In genomic region chr9:56725814-56726213, GRCm38 (mm10) we compare ENCODE assay signal across 8 mouse cellular contexts.
DNase-seq lines count a peak whose midpoint lies in the region; ATAC-seq and TF ChIP-seq lines count a peak whose summit lies in the region.

No protein-coding gene starts in this region.

- no peak for TF ChIP-seq POLR2A in liver, adult 2 months (IDR thresholded peaks at IDR 0.05; ENCODE audit: extremely low read depth, insufficient read depth, low read length)

- no peaks in the 10 kb centered on the region for H3K9me3 ChIP-seq in liver, embryonic 12.5 days (replicated peaks)

- no peaks in the 10 kb centered on the region for H3K79me2 ChIP-seq in liver, adult 2 months (ENCODE audit: control insufficient read depth, insufficient read depth, low read length)

- TF ChIP-seq CTCF in liver, adult 2 months (IDR thresholded peaks at IDR 0.05; ENCODE audit: low read depth, low read length) = peak; percentile 71
- TF ChIP-seq CTCF in Patski (IDR thresholded peaks at IDR 0.05) = no peak
- TF ChIP-seq CTCF in gastrocnemius, adult 2 months (IDR thresholded peaks at IDR 0.05) = peak; percentile 89

- no peak for ATAC-seq in liver, embryonic 12.5 days
- no peak for ATAC-seq in Patski
- no peak for ATAC-seq in megakaryocyte, adult 5-6 weeks (ENCODE audit: poor library complexity, severe bottlenecking)

- in situ Hi-C loops in Patski (cut with MboI; ENCODE audit: low pct_unique_long_range_greater_than_20kb) = no loop called here

- POLR2A ChIA-PET in Patski (lab: Charles Lee) = no interaction called here

- H3K4me2 ChIP-seq in liver, embryonic 12.5 days = no peak overlapping the region

- H3K27ac ChIP-seq in liver, adult 2 months (replicated peaks; ENCODE audit: insufficient read depth, low read depth, low read length) = no peak overlapping the region
- H3K27ac ChIP-seq in liver, embryonic 12.5 days = no peak overlapping the region
- H3K27ac ChIP-seq in gastrocnemius, adult 2 months = no peak overlapping the region

- H3K9ac ChIP-seq in liver, adult 2 months (ENCODE audit: low read depth, low read length) = no peak overlapping the region
- no peak overlapping the region for H3K9ac ChIP-seq in liver, embryonic 12.5 days

- intact Hi-C loops in gastrocnemius, adult 2 months (cut with DNase I) = loop anchor here (2.0 to 10.0 kb wide), 4 partner anchors 49 to 99 kb away; no protein-coding TSS in a partner anchor

- peak; percentile 15 for DNase-seq in liver, adult 2 months (ENCODE audit: extremely low read depth, low read depth, low spot score)
- peak; percentile 6 for DNase-seq in Patski (ENCODE audit: low read depth, low spot score)
- DNase-seq in cerebellum, adult 11 months = peak; percentile 70
- DNase-seq in gastrocnemius, adult 2 months = peak; percentile 77
- peak; percentile 65 to 91 for DNase-seq in layer of hippocampus, postnatal 25 days (ENCODE audit: extremely low spot score in 1 of 2, low spot score in 1 of 2)
- DNase-seq in right cerebral cortex, adult 18-20 months = peak; percentile 72

- 20% methylated on average over 2 of the region's 2 CpGs for WGBS in liver, adult 2 months
- 10% methylated on average over 2 of the region's 2 CpGs for WGBS in liver, embryonic 12.5 days (ENCODE audit: insufficient replicate concordance)

- H3K4me3 ChIP-seq in liver, adult 2 months (ENCODE audit: insufficient read depth, low read depth, low read length) = no peak overlapping the region
- H3K4me3 ChIP-seq in liver, embryonic 12.5 days = no peak overlapping the region
- no peak overlapping the region for H3K4me3 ChIP-seq in gastrocnemius, adult 2 months

- no peaks in the 10 kb centered on the region for H3K27me3 ChIP-seq in liver, adult 2 months (ENCODE audit: control insufficient read depth, insufficient read depth, low read length)
- peaks cover 8% of the 10 kb centered on the region; the same call in 1 of the 2 replicates for H3K27me3 ChIP-seq in liver, embryonic 12.5 days (replicated peaks)
- H3K27me3 ChIP-seq in Patski = peaks cover 51% of the 10 kb centered on the region

- CTCF ChIA-PET in Patski (lab: Charles Lee) = no interaction called here

- H3K36me3 ChIP-seq in liver, adult 2 months (ENCODE audit: control insufficient read depth, insufficient read depth, low read length) = no peaks in the 10 kb centered on the region
- no peaks in the 10 kb centered on the region for H3K36me3 ChIP-seq in liver, embryonic 12.5 days

- H3K4me1 ChIP-seq in liver, adult 2 months (ENCODE audit: control insufficient read depth, insufficient read depth, low read length) = no peaks in the 10 kb centered on the region
- no peaks in the 10 kb centered on the region for H3K4me1 ChIP-seq in liver, embryonic 12.5 days

Comparison
In these comparisons a context has a peak if more than half of its experiments do, and no peak if none do; other contexts are left out.
1. DNase-seq: peak in every context shown above with its lines; median percentile 78 in layer of hippocampus, postnatal 25 days; 77 in gastrocnemius, adult 2 months; 72 in right cerebral cortex, adult 18-20 months; 70 in cerebellum, adult 11 months; 15 in liver, adult 2 months; 6 in Patski.